Mouse (Mus musculus): ENCODE measurements at regions not wholly inside any gene's neighbourhood (a gene's known extent, or its start where the extent isn't known, plus 50 kb on each side); places are given as distances from the start of the nearest gene placed in this dataset.

- Histone ChIP-seq H3K4me3 (ENCODE audit: low read depth, low read length) (no peak overlapping the region), H3K9me3 (replicated peaks; ENCODE audit: control insufficient read depth, low read length, poor library complexity, severe bottlenecking) (no peaks in the 10 kb centered on the region), H3K27me3 (ENCODE audit: control insufficient read depth, insufficient read depth, low read depth, low read length) (no peaks in the 10 kb centered on the region; the same call in 1 of the 2 replicates), H3K36me3 (ENCODE audit: control insufficient read depth, insufficient read depth, low read length) (no peaks in the 10 kb centered on the region), H3K4me2 (ENCODE audit: low read length) (no peak overlapping the region), H3K27ac (ENCODE audit: low read length) (no peak overlapping the region), H3K4me1 (ENCODE audit: control insufficient read depth, insufficient read depth, low read length) (no peaks in the 10 kb centered on the region), H3K9ac (ENCODE audit: low read depth, low read length) (no peak overlapping the region)
- ATAC-seq: no peak
- 95% methylated on average over 14 of the region's 14 CpGs for WGBS
These were observed 113.3 kb upstream of the Pkdcc start for GRCm38 (mm10) chr17:83101756-83102155.

- H3K27me3 ChIP-seq (ENCODE audit: control insufficient read depth, insufficient read depth, low read depth, low read length): no peaks in the 10 kb centered on the region; the same call in 1 of the 2 replicates
- no peak overlapping the region for H3K27ac ChIP-seq (ENCODE audit: low read length)
- no peak overlapping the region for H3K9ac ChIP-seq (ENCODE audit: low read depth, low read length)
- ATAC-seq: no peak
- H3K9me3 ChIP-seq (replicated peaks; ENCODE audit: control insufficient read depth, low read length, poor library complexity, severe bottlenecking): no peaks in the 10 kb centered on the region
- WGBS: 84% methylated on average over 6 of the region's 6 CpGs
- no peak overlapping the region for H3K4me3 ChIP-seq (ENCODE audit: low read depth, low read length)
- no peaks in the 10 kb centered on the region for H3K36me3 ChIP-seq (ENCODE audit: control insufficient read depth, insufficient read depth, low read length)
- H3K4me2 ChIP-seq (ENCODE audit: low read length): no peak overlapping the region
- no peaks in the 10 kb centered on the region for H3K4me1 ChIP-seq (ENCODE audit: control insufficient read depth, insufficient read depth, low read length)
These were observed 112.2 kb upstream of the Pkdcc start for GRCm38 (mm10) chr17:83102675-83103412.

DNA sequence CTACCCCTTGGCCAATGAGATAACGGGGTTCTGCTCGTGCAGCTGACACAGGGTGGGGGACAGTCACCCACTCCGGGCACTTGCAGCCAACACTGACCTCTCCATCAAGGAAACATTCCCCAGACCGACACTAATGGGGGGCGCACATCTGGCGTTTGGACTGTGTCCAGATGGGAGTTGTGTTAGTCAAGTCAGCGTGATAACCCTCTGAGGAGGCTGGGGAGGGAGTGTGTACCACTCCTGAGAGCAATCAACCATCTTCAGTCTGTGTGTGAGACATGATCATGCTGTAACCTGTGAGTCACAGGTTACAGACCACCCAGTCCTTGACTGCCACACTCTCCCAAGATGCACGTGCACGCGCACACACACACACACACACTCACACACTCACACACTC, 106.9 kb upstream of the Pkdcc start:
- Histone ChIP-seq H3K27ac (ENCODE audit: low read length) (no peak overlapping the region), H3K4me3 (ENCODE audit: low read depth, low read length) (no peak overlapping the region), H3K36me3 (ENCODE audit: control insufficient read depth, insufficient read depth, low read length) (no peaks in the 10 kb centered on the region), H3K4me1 (ENCODE audit: control insufficient read depth, insufficient read depth, low read length) (no peaks in the 10 kb centered on the region), H3K9me3 (replicated peaks; ENCODE audit: control insufficient read depth, low read length, poor library complexity, severe bottlenecking) (no peaks in the 10 kb centered on the region), H3K4me2 (ENCODE audit: low read length) (no peak overlapping the region), H3K9ac (ENCODE audit: low read depth, low read length) (no peak overlapping the region), H3K27me3 (ENCODE audit: control insufficient read depth, insufficient read depth, low read depth, low read length) (no peaks in the 10 kb centered on the region; the same call in 1 of the 2 replicates)
- ATAC-seq: no peak
- WGBS: 80% methylated on average over 10 of the region's 10 CpGs

DNA sequence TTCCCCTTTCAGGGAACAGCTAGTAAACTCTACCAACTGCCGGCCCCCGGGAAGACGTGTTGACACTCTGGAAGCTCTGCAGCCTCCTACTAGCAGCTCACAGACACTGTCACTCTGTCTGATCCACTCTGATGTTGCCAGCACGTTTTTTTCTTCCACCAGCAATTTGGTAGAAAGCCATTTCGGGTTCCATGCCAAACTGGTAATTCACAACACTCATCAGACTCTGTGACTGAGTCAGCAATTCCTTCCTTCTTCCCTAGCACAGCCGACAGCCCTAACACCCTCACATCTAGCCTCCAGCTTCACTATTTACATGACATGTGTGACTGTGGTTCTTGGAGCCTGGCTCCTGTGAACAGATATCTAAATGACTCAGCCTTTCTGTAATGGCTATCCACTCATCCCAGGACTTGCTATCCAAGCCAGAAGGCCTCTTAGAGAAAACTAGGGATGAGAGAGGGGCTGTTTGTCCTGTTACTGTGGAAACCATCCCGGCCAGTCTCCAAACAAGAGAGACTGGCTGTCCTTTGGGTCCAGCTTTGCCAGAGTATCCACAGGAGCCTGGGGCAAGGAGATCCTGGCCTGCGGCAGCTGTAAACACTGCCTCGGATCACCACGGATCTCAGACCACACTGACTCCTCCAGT, 105.2 kb upstream of the Pkdcc start:
- Histone ChIP-seq H3K4me1 (ENCODE audit: control insufficient read depth, insufficient read depth, low read length) (no peaks in the 10 kb centered on the region), H3K9ac (ENCODE audit: low read depth, low read length) (no peak overlapping the region), H3K36me3 (ENCODE audit: control insufficient read depth, insufficient read depth, low read length) (no peaks in the 10 kb centered on the region), H3K9me3 (replicated peaks; ENCODE audit: control insufficient read depth, low read length, poor library complexity, severe bottlenecking) (no peaks in the 10 kb centered on the region), H3K27ac (ENCODE audit: low read length) (no peak overlapping the region), H3K4me3 (ENCODE audit: low read depth, low read length) (no peak overlapping the region), H3K27me3 (ENCODE audit: control insufficient read depth, insufficient read depth, low read depth, low read length) (no peaks in the 10 kb centered on the region; the same call in 1 of the 2 replicates), H3K4me2 (ENCODE audit: low read length) (no peak overlapping the region)
- WGBS: 65% methylated on average over 10 of the region's 10 CpGs
- 0 out of 2 replicates have a peak, but pooled peaks have one; percentile 28 for ATAC-seq

GRCm38 (mm10) chr17:83110556-83110955, 104.5 kb upstream of the Pkdcc start:
- H3K9ac ChIP-seq (ENCODE audit: low read depth, low read length): no peak overlapping the region
- no peak overlapping the region for H3K4me2 ChIP-seq (ENCODE audit: low read length)
- 80% methylated on average over 8 of the region's 8 CpGs for WGBS
- H3K4me3 ChIP-seq (ENCODE audit: low read depth, low read length): no peak overlapping the region
- no peak overlapping the region for H3K27ac ChIP-seq (ENCODE audit: low read length)
- no peaks in the 10 kb centered on the region for H3K36me3 ChIP-seq (ENCODE audit: control insufficient read depth, insufficient read depth, low read length)
- no peak for ATAC-seq
- H3K4me1 ChIP-seq (ENCODE audit: control insufficient read depth, insufficient read depth, low read length): no peaks in the 10 kb centered on the region
- no peaks in the 10 kb centered on the region; the same call in 1 of the 2 replicates for H3K27me3 ChIP-seq (ENCODE audit: control insufficient read depth, insufficient read depth, low read depth, low read length)
- H3K9me3 ChIP-seq (replicated peaks; ENCODE audit: control insufficient read depth, low read length, poor library complexity, severe bottlenecking): no peaks in the 10 kb centered on the region

GRCm38 (mm10) chr17:83115146-83115545, 99.9 kb upstream of the Pkdcc start:
- H3K27me3 ChIP-seq (ENCODE audit: control insufficient read depth, insufficient read depth, low read depth, low read length): no peaks in the 10 kb centered on the region
- no peaks in the 10 kb centered on the region for H3K4me1 ChIP-seq (ENCODE audit: control insufficient read depth, insufficient read depth, low read length)
- ATAC-seq: no peak
- no peaks in the 10 kb centered on the region for H3K9me3 ChIP-seq (replicated peaks; ENCODE audit: control insufficient read depth, low read length, poor library complexity, severe bottlenecking)
- no peak overlapping the region for H3K4me3 ChIP-seq (ENCODE audit: low read depth, low read length)
- no peak overlapping the region for H3K27ac ChIP-seq (ENCODE audit: low read length)
- H3K9ac ChIP-seq (ENCODE audit: low read depth, low read length): no peak overlapping the region
- 67% methylated on average over 4 of the region's 4 CpGs for WGBS
- no peaks in the 10 kb centered on the region for H3K36me3 ChIP-seq (ENCODE audit: control insufficient read depth, insufficient read depth, low read length)
- no peak overlapping the region for H3K4me2 ChIP-seq (ENCODE audit: low read length)

DNA sequence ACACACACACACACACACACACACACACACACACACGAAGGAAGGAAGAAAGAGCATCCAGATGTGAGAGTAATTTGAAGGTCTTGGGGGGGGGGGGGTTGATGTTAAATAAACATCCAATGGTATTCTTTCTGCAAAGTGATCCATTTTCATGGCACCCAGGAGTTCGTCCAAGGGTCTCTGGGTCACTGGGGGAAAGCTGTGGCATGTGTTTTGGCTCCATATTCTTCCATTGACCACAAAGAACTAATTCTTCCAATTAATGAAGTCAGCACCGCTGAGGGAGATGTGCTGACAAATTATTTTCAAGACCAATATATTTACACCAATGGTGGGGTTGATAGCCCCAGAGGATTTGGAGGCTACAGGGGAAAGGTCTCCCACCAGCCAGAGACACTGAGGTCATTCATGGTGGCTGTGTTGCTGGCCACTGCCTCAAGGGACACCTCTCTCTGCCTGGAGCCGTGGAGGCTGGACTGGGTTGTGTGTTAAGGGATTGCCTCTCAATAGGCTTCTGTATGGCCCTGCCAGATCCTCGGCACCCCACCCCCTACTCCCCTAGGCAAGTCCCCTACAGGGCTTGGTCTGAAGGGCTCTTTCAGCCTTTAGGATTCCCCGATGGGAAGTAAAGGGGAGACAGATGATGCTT, 99.1 kb upstream of the Pkdcc start:
- H3K36me3 ChIP-seq (ENCODE audit: control insufficient read depth, insufficient read depth, low read length): no peaks in the 10 kb centered on the region
- H3K4me3 ChIP-seq (ENCODE audit: low read depth, low read length): no peak overlapping the region
- no peaks in the 10 kb centered on the region for H3K4me1 ChIP-seq (ENCODE audit: control insufficient read depth, insufficient read depth, low read length)
- H3K9ac ChIP-seq (ENCODE audit: low read depth, low read length): no peak overlapping the region
- 42% methylated on average over 5 of the region's 6 CpGs for WGBS
- no peak overlapping the region for H3K27ac ChIP-seq (ENCODE audit: low read length)
- H3K27me3 ChIP-seq (ENCODE audit: control insufficient read depth, insufficient read depth, low read depth, low read length): no peaks in the 10 kb centered on the region
- ATAC-seq: no peak
- H3K4me2 ChIP-seq (ENCODE audit: low read length): no peak overlapping the region
- no peaks in the 10 kb centered on the region for H3K9me3 ChIP-seq (replicated peaks; ENCODE audit: control insufficient read depth, low read length, poor library complexity, severe bottlenecking)

- 38% methylated on average over 16 of the region's 16 CpGs for whole genome bisulfite sequencing
- no peak overlapping the region for H3K4me2 ChIP-seq (ENCODE audit: low read length)
- ATAC-seq: no peak; the same call in 1 of the 2 replicates
- H3K9ac ChIP-seq (ENCODE audit: low read depth, low read length): no peak overlapping the region
- H3K9me3 ChIP-seq (replicated peaks; ENCODE audit: control insufficient read depth, low read length, poor library complexity, severe bottlenecking): no peaks in the 10 kb centered on the region
- H3K27me3 ChIP-seq (ENCODE audit: control insufficient read depth, insufficient read depth, low read depth, low read length): no peaks in the 10 kb centered on the region
- H3K4me1 ChIP-seq (ENCODE audit: control insufficient read depth, insufficient read depth, low read length): peaks cover 16% of the 10 kb centered on the region
- H3K4me3 ChIP-seq (ENCODE audit: low read depth, low read length): no peak overlapping the region
- H3K36me3 ChIP-seq (ENCODE audit: control insufficient read depth, insufficient read depth, low read length): no peaks in the 10 kb centered on the region
- H3K27ac ChIP-seq (ENCODE audit: low read length): no peak overlapping the region
These were observed 94.3 kb upstream of the Pkdcc start for GRCm38 (mm10) chr17:83120665-83121232.
